Mouse (Mus musculus): Measurements from ENCODE around the gene Mto1. TPM values are rescaled to one million over a fixed set of nuclear protein-coding genes. Genes with fewer than 3 reads are reported as not detected.
A peak's percentile ranks its signal among the peaks of the same experiment; 100 is the strongest.
"Not testable (repeated sequence)": the region's sequence is repeated elsewhere in the genome, so short reads cannot be mapped to it uniquely, and the experiment has no call there.

Mto1 gene
- total RNA-seq, 2 experiments from 2014 or later = 25.1 to 25.8 TPM

DNA sequence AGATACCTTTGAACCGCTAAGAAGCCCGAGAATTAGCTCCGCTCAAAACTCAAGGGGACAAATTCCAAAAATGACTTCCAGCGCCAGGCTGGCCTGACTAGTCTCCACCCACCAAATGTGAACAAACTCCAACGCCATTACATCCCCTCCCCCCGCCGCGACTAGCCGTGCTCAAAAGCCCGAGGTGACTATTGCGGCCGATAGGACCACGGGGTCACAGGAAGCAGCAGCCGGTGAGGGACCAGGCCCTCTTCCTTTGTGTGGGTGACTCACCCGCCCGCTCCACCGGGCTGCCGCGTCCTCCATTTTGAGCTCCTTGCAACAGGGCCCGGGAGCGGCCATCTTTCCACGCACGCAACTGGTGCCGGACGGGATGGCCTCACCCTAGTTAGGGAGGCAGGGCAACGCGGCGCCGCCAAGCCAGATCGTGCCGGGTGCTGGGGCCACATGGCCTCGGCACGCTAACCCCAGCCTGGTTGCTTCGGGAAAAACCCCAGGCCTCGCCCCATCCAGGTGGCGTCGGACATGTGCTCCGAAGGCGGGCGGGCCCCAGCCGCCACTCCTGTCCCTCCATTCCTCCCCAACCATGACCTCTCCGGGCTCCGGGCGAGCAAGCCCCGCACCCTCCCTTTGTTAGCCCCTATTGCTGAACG, 32.8 kb downstream of the Mto1 start:
- H3K4me3 ChIP-seq = peak overlapping the region; percentile 98
- peak; percentile 42 to 71 for DNase-seq (ENCODE audit: low spot score in 2 of 2)
- TF ChIP-seq CTCF (conservative IDR thresholded peaks at IDR 0.05) = no peak
- H3K27ac ChIP-seq = peak overlapping the region; percentile 99

DNA sequence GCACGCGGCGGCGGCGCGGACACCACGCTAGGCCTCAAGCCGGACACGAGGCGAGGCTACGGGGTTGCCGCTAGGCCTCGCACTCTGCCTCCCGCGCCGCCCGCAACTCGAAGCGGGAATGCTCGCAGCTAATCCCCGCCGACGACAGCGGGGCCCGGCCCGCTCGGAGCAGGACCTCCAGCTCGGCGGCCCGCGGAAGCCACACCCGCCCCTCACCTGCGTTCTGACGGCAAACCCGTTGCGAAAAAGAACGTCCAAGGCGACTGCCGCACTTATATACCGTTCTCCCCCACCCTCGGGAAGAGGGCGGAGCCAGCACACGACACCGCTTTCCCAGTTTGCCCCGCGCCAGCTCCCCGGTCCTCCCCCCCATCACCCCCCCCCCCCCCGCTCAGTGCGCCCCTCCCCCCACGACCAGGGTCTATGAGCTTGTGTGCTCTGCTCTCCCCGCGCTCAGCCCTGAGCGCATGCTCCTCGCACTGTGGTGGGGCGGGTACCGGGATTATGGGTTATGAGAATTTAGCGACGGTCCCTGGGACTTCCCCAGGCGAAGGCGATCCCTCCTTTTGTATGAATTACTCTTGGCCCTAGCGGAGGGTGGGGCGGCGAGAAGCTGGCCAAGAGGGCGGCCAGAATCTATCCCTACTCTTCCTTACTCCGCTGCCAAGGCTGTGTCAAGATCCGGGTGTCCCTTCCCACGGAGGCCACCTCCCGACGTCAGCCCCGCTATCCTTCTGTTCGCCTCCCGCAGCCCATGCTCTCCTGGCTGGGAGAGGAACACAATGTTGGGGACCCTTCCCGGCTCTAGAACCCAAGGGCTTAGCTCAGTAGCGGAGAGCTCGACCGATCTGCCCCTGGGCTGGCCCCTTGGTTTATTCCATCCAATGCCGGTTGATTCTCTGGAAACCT, 33.7 kb downstream of the Mto1 start:
- peak; percentile 95 to 97 for DNase-seq (ENCODE audit: low spot score in 2 of 2)
- peak; percentile 35; the same call in 1 of the 2 replicates for TF ChIP-seq CTCF (conservative IDR thresholded peaks at IDR 0.05)
- peak overlapping the region; percentile 99 for H3K27ac ChIP-seq
- H3K4me3 ChIP-seq = peak overlapping the region; percentile 98

DNA sequence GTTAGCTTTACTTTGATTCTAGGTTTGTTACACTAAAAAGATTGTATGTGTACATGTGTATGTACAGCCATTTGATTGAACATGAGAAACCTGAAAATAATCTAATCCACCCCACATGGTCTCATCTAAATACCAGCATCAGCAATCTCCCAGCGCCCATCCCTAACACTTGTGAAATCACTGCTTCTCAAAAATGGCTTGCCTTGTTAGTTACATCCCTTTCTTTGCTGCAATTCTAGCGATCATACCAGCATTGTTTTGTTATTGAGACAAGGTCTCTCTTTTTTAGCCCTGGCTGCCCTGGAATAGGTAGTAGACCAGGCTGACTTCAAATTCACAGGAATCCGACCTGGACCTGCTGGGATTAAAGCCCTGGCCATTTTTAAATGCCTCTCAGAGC, 34.4 kb downstream of the Mto1 start:
- Histone ChIP-seq H3K4me3 (peak overlapping the region; percentile 51), H3K27ac (peak overlapping the region; percentile 99)
- TF ChIP-seq CTCF (conservative IDR thresholded peaks at IDR 0.05) = no peak
- DNase-seq (ENCODE audit: low spot score in 2 of 2) = no peak

DNA sequence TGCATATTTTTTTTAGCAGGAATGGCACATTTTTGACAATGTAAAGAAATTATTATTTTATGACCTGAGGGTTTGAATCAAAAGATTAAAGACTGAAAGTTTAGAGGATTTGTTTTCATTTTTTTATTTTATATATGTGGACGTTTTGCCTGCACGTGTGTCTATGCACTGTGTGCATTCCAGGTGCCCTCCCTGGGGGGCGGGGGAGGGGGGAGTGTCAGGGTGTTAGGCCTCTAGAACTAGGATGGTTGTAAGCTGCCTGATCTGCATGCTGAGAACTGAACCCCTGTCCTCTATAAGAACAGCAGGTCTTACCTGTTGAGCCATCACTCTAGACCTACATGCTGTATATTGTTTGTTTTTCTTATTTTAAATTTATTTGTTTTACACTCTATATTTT, 36.7 kb downstream of the Mto1 start:
- no peak for TF ChIP-seq CTCF (conservative IDR thresholded peaks at IDR 0.05)
- Histone ChIP-seq H3K4me3 (no peak overlapping the region), H3K27ac (no peak overlapping the region)
- no peak for DNase-seq (ENCODE audit: low spot score in 2 of 2)

DNA sequence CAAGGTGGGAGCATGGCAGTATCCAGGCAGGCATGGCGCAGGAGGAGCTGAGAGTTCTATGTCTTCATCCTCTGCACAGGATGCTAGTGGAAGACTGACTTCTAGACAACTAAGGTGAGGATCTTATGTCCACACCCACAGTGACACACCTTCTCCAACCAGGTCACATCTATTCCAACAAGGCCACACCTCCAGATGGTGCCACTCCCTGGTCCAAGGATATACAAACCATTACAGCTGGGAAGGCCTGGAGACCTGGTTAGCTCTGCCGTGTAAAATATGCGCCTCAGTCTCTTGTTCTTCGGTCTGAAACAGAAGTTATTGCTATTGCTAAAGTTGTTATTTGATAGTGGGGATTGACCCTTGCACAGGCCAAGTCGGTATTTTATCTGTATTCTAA, 40.0 kb downstream of the Mto1 start:
- not testable (repeated sequence) for H3K4me3 ChIP-seq; DNase-seq (ENCODE audit: low spot score in 2 of 2); H3K27ac ChIP-seq

DNA sequence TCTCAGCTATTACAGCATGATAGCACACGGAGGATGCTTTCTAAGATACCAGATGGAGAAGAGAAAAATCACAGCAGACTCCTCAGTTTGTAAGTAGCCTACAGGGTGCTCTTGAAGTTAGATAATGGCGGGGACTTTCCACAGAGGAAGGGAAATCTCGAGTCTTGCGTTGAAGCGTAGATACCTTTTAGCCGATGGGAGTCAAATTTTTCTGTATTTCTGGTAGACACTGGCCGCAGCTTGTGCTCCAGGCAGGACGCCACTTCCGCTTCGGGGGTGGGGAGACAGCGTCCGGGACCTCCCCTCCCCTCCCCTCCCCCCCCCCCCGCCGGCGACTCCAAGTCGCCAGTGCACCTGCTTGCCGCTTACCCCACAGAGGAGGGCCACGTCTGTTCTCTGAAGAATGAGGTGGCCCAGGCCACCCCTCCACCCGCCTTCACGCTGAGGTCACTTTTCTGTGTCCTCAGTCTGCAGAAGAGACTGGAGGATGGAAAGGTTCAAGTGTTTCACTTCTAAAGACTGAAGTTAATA, 40.9 kb downstream of the Mto1 start, which contains the start of gene Eef1a1:
Gene Eef1a1, minus strand, starts transcription at position 262 of the 531 bp plus-strand sequence.
- Histone ChIP-seq H3K4me3 (peak within 1 kb of the TSS; percentile 62), H3K27ac (peak within 1 kb of the TSS; percentile 84)
- TF ChIP-seq CTCF (conservative IDR thresholded peaks at IDR 0.05) = no peak
- DNase-seq (ENCODE audit: low spot score in 2 of 2) = peak in 1 of 2 experiments; percentile 42

DNA sequence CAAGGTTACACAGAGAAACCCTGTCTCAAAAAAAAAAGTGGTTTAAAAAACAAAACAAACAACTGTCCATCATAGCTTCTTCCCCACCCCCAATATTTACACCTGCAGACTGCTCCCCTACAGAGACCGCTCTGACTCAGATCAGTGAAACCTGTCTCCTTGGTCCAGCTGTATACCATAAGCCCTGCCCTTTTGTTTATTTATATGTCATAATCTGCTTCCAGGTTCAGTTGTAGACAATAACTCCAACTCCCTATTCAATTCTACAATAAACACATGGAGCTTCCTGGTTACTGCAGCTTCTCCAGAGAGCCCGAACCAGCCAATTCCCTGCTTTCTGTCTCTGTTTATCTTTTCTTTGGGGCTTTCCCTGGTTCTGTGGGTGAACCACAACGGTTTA, 43.2 kb downstream of the Mto1 start:
- no peak for TF ChIP-seq CTCF (conservative IDR thresholded peaks at IDR 0.05)
- Histone ChIP-seq H3K4me3 (no peak overlapping the region), H3K27ac (no peak overlapping the region)
- DNase-seq (ENCODE audit: low spot score in 2 of 2) = no peak

DNA sequence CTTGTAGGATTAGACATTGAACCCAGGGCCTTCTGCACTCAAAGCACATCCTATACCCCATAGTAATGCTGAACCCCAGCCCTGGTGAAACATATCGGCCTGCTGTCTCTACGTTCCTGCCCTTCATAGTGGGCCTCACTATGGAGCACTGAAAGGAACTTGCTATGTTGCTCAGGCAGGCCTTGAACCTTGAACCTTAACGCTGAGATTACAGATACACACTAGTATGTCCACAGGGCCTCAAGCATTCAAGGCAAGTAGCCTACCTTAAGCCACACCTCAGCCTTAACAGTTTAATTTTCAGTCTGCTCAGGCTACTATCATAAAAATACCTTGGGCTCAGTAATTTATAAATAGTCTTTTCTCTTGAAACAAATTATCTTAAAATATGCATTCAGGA, 44.2 kb downstream of the Mto1 start:
- H3K27ac ChIP-seq = no peak overlapping the region
- TF ChIP-seq CTCF (conservative IDR thresholded peaks at IDR 0.05) = no peak
- DNase-seq (ENCODE audit: low spot score in 2 of 2) = no peak
- no peak overlapping the region for H3K4me3 ChIP-seq

DNA sequence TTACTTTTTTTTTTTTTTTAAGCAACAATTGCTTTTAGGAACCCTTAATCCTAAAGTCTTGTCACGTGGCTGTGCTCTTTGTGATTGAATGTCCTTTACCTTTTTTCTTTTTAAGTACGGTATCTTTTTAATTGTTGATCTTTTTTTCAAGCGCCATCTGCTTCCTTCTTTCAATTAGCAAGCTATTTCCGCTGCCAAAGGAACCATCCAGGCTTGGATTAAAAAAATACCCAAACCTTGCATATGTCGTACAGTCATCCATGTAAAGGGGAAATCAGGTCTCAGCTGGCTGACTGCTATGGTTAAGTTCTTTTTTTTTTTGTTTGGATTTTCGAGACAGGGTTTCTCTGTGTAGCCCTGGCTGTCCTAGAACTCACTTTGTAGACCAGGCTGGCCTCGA, 45.2 kb downstream of the Mto1 start:
- no peak overlapping the region for H3K27ac ChIP-seq
- DNase-seq (ENCODE audit: low spot score in 2 of 2) = no peak
- H3K4me3 ChIP-seq = no peak overlapping the region
- no peak for TF ChIP-seq CTCF (conservative IDR thresholded peaks at IDR 0.05)

DNA sequence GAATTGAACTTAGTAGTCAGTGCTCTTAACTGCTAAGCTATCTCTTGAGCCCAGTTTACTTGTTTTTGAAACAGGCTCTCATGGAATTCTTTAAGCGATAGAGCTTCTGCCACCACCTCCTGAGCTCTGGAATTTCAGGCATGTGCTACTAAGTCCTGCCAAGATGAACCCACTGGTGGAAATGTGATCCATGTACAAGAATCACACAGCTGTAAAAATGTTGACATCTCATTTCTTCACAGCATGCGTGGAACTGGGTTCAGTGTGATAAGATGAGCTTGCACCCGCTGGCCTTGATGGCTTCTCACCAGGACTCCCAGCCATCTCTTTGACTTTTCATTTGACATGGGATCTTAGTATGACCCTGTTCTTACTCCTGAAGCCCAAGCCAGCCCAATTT, 52.4 kb downstream of the Mto1 start:
- no peak for DNase-seq (ENCODE audit: low spot score in 2 of 2)
- H3K27ac ChIP-seq = no peak overlapping the region
- H3K4me3 ChIP-seq = no peak overlapping the region
- TF ChIP-seq CTCF (conservative IDR thresholded peaks at IDR 0.05) = no peak

DNA sequence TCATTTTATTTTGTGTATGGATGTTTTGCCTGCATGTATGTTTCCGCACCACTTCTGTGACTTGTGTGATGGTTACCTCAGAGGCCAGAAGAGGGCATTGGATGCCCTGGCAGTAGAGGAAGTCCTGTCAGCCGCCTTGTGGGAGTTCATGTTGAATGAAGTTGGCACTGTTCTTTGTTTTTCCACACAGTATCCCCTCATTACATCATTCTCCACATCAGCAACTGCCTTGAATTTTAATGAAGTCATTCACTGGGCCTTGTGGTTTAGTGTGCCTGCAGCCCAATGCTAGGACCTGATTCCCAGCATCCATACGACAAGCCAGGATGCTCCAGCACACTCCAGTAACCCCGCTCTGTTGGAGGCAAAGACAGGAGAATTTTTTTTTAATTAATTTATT, 53.3 kb downstream of the Mto1 start:
- Histone ChIP-seq H3K27ac (no peak overlapping the region), H3K4me3 (no peak overlapping the region)
- peak; percentile 33; the same call in 1 of the 2 replicates for TF ChIP-seq CTCF (conservative IDR thresholded peaks at IDR 0.05)
- no peak for DNase-seq (ENCODE audit: low spot score in 2 of 2)

DNA sequence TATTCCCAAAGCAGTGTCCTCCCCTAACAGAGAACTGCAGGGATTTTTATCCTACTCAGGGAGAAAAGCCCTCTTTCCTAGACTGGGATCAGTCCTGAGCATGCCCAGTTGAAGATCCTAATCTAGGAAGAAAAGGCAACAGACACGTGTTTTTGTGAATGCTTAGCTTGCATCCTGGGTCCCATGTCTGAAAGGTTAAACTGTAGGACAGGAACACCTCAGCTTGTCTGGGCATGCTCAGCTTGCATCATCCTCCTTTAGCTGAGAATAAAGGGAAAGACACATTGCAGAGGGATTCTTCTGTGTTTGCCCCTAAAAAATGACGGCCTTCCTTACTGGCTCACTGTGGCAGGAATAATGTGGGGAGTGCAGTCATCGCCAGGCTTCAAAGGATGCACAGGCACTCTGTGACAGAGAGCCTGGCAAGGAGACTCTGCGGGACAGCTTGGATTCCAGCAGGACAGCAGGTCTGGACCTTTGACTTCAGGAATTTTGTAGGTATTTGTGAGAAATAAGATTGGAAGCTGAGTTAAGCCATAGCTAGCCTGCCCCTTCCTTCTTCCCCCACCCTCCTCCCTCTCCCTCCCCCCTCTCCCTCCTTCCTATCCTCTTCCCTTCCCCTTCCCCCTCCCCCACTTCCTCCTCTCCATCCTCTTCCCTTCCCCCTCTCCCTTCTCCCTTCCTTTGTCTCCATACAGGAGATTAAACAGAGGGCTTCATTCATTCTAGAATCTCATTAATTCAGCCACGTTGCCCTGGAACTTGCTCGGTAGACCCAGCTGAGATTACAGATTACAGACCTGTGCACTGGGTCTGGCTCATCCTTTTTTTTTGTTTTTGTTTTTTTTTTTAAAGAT, 55.4 kb downstream of the Mto1 start:
- TF ChIP-seq CTCF (conservative IDR thresholded peaks at IDR 0.05) = no peak
- Histone ChIP-seq H3K4me3 (no peak overlapping the region; the same call in 1 of the 2 replicates), H3K27ac (peak overlapping the region; percentile 76)
- no peak for DNase-seq (ENCODE audit: low spot score in 2 of 2)
